Mouse (Mus musculus) midbrain, embryonic 12.5 days (tissue): ENCODE data around the gene Sik2. TPM values are rescaled to one million over a fixed set of nuclear protein-coding genes. Genes with fewer than 3 reads are reported as not detected.

Experiments used
- ATAC-seq: fragments of 200-750 bp; cut with Nextera tagmentation; 2 replicates; pipeline ENCODE4 v1.8.0; 2017; ENCODE audit warnings: low read depth, moderate TSS enrichment, moderate library complexity; ENCODE audit not compliant: low FRiP score
- H3K27ac ChIP-seq: fragments of 300-500 bp; sonication (generic); replicated peaks from 2 replicates; pipeline ENCODE4 v1.5.1; 2016; ENCODE audit warnings: mild to moderate bottlenecking
- H3K27me3 ChIP-seq: fragments of 300-500 bp; sonication (generic); 2 replicates; pipeline ENCODE4 v1.6.1; 2016; ENCODE audit warnings: mild to moderate bottlenecking
- H3K36me3 ChIP-seq: fragments of 300-500 bp; sonication (generic); 2 replicates; pipeline ENCODE4 v1.6.1; 2016
- H3K4me1 ChIP-seq: fragments of 300-500 bp; sonication (generic); 2 replicates; pipeline ENCODE4 v1.6.1; 2016
- H3K4me2 ChIP-seq: fragments of 300-500 bp; sonication (generic); replicated peaks from 2 replicates; pipeline ENCODE4 v1.6.1; 2016; ENCODE audit warnings: mild to moderate bottlenecking, moderate library complexity
- H3K4me3 ChIP-seq: fragments of 300-500 bp; sonication (generic); 2 replicates; pipeline ENCODE4 v1.5.1; 2016; ENCODE audit warnings: mild to moderate bottlenecking
- H3K9ac ChIP-seq: fragments of 300-500 bp; sonication (generic); replicated peaks from 2 replicates; pipeline ENCODE4 v1.6.1; 2016; ENCODE audit warnings: mild to moderate bottlenecking, moderate library complexity
- H3K9me3 ChIP-seq: fragments of 300-500 bp; sonication (generic); 2 replicates; pipeline ENCODE4 v1.6.1; 2016; ENCODE audit warnings: mild to moderate bottlenecking
- WGBS: fragments of 180-500 bp; shearing (Covaris S2); methylation state at CpG from one replicate; pipeline ENCODE4 v1.1.7; 2016; 5-methylcytosine and 5-hydroxymethylcytosine counted together
- polyA plus RNA-seq: library from polyadenylated mRNA; unstranded; fragments of >200 nt; fragmentation: Nextera tagmentation; extraction: Ambion mirVana; gene quantifications from 2 replicates; pipeline ENCODE4 v1.2.1, GENCODE M21; 2016

The Sik2 gene
- polyA plus RNA-seq, 1 experiment from 2014 or later, result 15.1 TPM

DNA sequence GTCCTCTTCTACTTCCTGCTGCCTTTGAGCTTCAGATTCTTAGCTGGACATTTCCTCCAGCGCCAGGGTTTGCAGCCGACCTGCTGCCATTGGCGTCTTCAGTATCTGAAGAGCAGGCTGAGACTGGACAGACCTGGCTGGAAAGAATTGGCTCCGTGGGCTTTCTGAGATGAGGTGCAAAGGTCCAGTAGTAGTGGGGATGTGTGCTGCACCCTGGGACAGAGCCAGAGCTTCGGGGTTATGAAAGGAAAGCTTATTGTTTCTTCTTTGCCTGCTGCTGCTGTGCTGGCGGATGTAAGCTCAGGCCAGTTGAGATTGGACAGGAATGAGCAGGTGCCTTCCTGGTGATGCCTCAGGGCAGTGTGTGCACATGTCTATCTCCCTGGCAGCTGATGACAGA lies 134.8 kb downstream of the Sik2 start:
- ATAC-seq, result no peak
- Histone ChIP-seq H3K4me2 (no peak overlapping the region), H3K4me3 (no peak overlapping the region), H3K36me3 (peaks cover 76% of the 10 kb centered on the region), H3K9me3 (no peaks in the 10 kb centered on the region), H3K4me1 (no peaks in the 10 kb centered on the region), H3K27me3 (no peaks in the 10 kb centered on the region), H3K9ac (no peak overlapping the region), H3K27ac (no peak overlapping the region)
- WGBS, result 92% methylated on average over 6 of the region's 6 CpGs

DNA sequence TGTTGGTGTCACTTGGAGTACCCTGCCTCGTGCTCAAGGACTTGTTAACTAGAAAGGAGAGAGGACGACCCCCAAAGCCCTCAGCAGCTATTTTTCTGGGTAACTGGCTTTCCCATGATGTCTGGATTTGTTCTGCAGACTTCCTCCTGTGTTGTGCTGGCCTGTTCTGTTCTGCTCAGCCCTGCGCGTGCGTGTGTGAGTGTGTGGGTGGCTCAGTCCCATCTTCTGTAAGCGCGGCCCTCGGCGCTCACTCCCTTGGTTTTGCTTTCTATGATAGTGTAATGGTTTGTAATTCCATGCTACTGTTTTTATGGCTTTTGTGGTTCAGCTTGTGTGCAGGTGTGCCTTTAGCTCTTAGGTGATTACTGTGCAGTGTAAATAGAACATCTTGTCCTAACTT lies 135.7 kb downstream of the Sik2 start:
- no peak for ATAC-seq
- Histone ChIP-seq H3K27me3 (no peaks in the 10 kb centered on the region), H3K27ac (no peak overlapping the region), H3K36me3 (peaks cover 76% of the 10 kb centered on the region), H3K4me1 (no peaks in the 10 kb centered on the region), H3K9me3 (no peaks in the 10 kb centered on the region), H3K4me3 (no peak overlapping the region), H3K9ac (no peak overlapping the region), H3K4me2 (no peak overlapping the region)
- 96% methylated on average over 9 of the region's 9 CpGs for WGBS

DNA sequence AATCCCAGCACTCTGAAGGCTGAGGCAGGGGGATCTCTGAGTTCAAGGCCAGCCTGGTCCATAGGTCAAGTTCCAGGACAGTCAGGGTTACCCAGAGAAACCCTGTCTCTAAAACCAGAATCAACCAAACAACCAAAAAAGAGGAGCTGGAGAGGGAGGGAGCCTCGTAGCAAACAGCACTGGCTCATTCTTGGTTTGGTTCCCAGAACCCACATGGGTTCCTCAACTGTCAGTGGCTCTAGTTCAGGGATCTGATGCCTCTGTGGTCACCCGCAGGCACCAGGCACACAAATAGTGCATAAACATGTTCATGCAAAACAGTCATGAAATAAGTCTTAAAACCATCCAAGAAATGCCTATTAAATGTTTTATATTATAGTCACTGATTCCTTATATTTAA lies 140.7 kb downstream of the Sik2 start:
- Histone ChIP-seq H3K9me3 (no peaks in the 10 kb centered on the region), H3K27me3 (no peaks in the 10 kb centered on the region), H3K4me1 (no peaks in the 10 kb centered on the region), H3K4me2 (no peak overlapping the region), H3K27ac (no peak overlapping the region), H3K9ac (no peak overlapping the region), H3K36me3 (peaks cover 79% of the 10 kb centered on the region), H3K4me3 (no peak overlapping the region)
- WGBS, result 83% methylated on average over 2 of the region's 2 CpGs
- ATAC-seq, result no peak

DNA sequence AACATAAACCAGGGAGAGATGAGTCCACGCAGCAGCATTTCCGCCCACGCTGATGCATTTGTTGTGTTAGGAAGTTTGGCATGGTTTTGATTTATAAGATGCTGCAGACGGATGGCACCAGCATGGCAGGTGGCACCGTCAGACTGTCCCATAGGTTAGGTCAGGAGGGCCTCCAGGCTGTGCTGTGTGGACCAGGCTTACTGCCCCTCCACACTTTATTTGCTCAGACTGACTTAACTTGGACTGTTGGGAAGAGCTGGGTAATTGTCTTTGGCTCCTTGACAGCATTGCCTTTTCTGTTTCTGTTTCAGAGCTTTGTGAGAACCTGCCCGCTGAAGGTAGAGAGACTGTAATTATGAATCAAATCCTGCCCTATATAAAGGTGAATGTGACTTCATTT lies 141.9 kb downstream of the Sik2 start:
- H3K4me3 ChIP-seq, result no peak overlapping the region
- H3K4me1 ChIP-seq, result no peaks in the 10 kb centered on the region
- no peaks in the 10 kb centered on the region for H3K9me3 ChIP-seq
- H3K27ac ChIP-seq, result no peak overlapping the region
- no peak overlapping the region for H3K9ac ChIP-seq
- H3K4me2 ChIP-seq, result no peak overlapping the region
- WGBS, result 97% methylated on average over 6 of the region's 6 CpGs
- peaks cover 83% of the 10 kb centered on the region for H3K36me3 ChIP-seq
- no peak for ATAC-seq
- no peaks in the 10 kb centered on the region for H3K27me3 ChIP-seq

DNA sequence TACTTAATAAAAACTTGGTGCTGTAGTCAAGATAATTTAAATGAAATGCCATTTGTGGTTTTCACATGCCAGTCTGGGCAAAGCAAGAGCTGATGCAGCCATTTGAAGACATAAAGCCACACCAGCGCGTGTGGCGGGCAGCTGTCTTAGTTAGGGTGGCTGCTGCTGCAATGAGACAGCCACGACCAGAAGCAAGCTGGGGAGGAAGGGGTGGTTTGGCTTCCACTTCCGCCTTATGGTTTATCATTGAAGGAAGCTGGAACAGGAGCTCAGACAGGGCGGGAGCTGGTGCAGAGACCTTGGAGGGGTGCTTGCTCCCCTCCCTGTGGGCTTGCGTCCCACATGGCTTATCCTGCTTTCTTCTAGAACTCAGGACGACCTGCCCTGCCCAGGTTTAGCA lies 143.1 kb downstream of the Sik2 start:
- Histone ChIP-seq H3K27ac (no peak overlapping the region), H3K36me3 (peaks cover 91% of the 10 kb centered on the region), H3K4me1 (no peaks in the 10 kb centered on the region), H3K4me2 (no peak overlapping the region), H3K9ac (no peak overlapping the region), H3K27me3 (no peaks in the 10 kb centered on the region), H3K9me3 (no peaks in the 10 kb centered on the region), H3K4me3 (no peak overlapping the region)
- no peak for ATAC-seq
- WGBS, result 94% methylated on average over 8 of the region's 8 CpGs

DNA sequence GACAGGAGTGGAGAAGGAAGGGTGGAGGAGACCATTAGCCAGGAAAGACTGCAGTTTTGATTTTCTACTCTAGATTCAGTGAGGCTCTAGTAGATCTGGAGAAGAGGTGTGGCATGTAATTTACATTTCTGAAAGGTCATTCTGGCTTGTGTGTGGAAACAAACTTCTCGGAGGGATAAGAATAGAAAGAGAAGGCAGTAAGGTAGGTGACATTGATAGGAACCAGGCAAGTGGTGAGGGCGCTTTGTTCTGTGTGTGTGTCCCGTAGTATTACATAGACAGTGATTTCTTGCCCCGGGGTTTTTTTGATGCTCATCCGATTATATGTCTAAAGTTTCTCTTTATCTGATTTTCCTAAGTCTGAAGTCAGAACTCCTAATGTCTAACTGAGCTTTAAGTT lies 144.0 kb downstream of the Sik2 start:
- WGBS, result 96% methylated on average over 5 of the region's 5 CpGs
- ATAC-seq, result no peak
- Histone ChIP-seq H3K27me3 (no peaks in the 10 kb centered on the region), H3K9me3 (no peaks in the 10 kb centered on the region), H3K4me1 (no peaks in the 10 kb centered on the region), H3K4me2 (no peak overlapping the region), H3K9ac (no peak overlapping the region), H3K4me3 (no peak overlapping the region), H3K27ac (no peak overlapping the region), H3K36me3 (peaks cover 92% of the 10 kb centered on the region)

DNA sequence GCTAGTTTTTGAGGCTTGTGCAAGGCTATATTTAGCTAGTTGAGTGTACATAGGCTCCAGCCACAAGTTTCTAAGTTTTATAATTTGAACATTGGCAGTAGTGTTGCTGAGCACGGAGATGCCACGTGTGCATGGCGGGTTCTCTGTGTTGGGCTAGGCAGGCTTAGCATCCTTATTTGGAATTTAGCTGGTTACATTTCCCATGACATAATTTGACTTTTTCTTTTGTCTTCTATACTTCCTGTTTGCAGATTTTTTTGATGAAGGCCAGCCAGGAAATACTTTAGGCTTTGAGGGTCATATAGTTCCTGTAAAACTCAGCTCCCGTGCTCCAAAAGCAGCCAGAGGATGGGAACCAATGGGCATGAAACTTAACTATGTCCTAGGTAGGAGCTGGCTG lies 145.0 kb downstream of the Sik2 start:
- 93% methylated on average over 4 of the region's 4 CpGs for WGBS
- Histone ChIP-seq H3K36me3 (peaks cover 98% of the 10 kb centered on the region), H3K9me3 (no peaks in the 10 kb centered on the region), H3K27ac (no peak overlapping the region), H3K27me3 (no peaks in the 10 kb centered on the region), H3K4me2 (no peak overlapping the region), H3K9ac (no peak overlapping the region), H3K4me3 (no peak overlapping the region), H3K4me1 (no peaks in the 10 kb centered on the region; the same call in 1 of the 2 replicates)
- ATAC-seq, result no peak

DNA sequence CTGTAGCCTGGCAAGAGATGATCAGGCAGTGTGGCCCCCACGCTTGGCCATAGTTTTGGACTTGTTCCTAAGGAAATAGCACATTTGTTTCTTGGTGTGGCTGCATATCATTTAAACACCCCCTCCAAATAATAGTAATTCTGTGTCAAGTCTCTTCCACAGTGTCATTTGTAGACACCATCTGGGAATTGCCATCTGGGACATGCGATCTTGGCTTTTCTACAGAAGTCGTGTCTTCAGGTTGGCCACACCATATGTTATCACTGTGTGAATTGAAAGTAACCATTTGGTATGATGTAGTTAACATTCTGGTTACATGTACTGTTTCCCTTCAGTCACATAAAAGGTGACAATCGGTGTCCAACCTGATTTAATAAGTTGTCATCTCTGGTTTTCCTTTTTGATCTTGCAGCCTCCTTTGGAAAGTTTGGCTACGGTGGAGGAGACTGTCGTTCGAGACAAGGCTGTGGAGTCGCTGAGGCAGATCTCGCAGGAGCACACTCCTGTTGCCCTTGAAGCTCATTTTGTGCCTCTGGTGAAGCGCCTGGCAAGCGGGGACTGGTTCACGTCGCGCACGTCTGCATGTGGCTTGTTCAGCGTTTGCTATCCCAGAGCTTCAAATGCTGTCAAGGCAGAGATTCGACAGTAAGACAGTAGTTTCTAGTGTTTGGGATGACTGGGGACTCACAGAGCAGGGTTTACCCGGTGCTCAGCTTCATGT lies 147.6 kb downstream of the Sik2 start:
- no peak for ATAC-seq
- peaks cover 9% of the 10 kb centered on the region for H3K4me1 ChIP-seq
- H3K27ac ChIP-seq, result no peak overlapping the region
- peaks cover 73% of the 10 kb centered on the region for H3K36me3 ChIP-seq
- H3K4me3 ChIP-seq, result no peak overlapping the region
- H3K4me2 ChIP-seq, result no peak overlapping the region
- no peak overlapping the region for H3K9ac ChIP-seq
- WGBS, result 94% methylated on average over 18 of the region's 18 CpGs
- H3K27me3 ChIP-seq, result no peaks in the 10 kb centered on the region
- H3K9me3 ChIP-seq, result no peaks in the 10 kb centered on the region

DNA sequence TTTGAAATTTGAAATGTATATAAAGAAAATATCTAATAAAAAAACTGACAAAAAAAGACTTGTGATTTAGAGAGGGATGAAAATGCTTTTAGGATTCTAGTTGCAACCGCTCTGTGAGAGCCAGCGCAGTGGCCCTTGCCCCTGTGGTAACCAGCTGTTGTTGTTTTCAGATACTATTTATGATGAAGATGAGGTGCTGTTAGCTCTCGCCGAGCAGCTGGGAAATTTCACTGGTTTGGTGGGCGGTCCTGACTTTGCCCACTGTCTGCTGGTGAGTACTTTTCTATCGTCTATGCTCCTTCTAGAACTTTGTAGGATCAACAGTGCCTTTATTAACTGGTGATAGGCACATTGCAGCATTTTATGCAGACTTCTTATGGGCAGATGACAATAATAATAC lies 150.2 kb downstream of the Sik2 start:
- ATAC-seq, result no peak
- Histone ChIP-seq H3K4me2 (no peak overlapping the region), H3K9ac (no peak overlapping the region), H3K4me3 (no peak overlapping the region), H3K27me3 (no peaks in the 10 kb centered on the region), H3K27ac (no peak overlapping the region), H3K4me1 (peaks cover 17% of the 10 kb centered on the region), H3K36me3 (peaks cover 48% of the 10 kb centered on the region), H3K9me3 (no peaks in the 10 kb centered on the region)
- 95% methylated on average over 6 of the region's 6 CpGs for WGBS

DNA sequence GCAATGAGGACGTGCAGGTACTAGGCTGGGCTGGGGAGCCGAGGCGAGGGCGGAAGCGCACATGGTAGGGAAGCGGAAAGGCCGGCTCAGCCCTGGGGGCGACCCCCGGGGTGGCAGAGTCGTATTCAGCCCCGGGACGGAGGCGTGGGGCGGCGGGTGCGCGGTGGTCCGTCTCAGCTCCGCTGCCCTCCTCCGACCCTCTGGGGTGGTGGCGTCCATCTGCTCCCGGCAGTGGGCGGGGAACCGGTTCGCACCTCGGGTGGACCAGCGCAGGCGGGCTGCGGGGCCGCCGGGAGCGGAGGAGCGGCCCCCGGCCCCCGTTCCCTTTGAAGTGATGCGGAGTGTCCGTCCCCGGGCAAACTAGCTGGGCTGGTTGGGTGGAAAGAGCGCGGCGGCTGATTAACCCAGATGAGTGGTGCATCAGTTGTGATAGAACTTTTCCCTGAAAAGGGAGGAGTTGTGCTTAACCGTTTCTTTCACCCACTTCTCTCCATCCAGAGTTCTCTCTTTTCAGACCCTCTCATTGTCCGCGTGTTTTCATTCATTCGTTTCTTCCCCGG lies 151.7 kb downstream of the Sik2 start:
- H3K9me3 ChIP-seq, result no peaks in the 10 kb centered on the region
- ATAC-seq, result peak; percentile 80
- WGBS, result 0% methylated on average over 42 of the region's 46 CpGs

DNA sequence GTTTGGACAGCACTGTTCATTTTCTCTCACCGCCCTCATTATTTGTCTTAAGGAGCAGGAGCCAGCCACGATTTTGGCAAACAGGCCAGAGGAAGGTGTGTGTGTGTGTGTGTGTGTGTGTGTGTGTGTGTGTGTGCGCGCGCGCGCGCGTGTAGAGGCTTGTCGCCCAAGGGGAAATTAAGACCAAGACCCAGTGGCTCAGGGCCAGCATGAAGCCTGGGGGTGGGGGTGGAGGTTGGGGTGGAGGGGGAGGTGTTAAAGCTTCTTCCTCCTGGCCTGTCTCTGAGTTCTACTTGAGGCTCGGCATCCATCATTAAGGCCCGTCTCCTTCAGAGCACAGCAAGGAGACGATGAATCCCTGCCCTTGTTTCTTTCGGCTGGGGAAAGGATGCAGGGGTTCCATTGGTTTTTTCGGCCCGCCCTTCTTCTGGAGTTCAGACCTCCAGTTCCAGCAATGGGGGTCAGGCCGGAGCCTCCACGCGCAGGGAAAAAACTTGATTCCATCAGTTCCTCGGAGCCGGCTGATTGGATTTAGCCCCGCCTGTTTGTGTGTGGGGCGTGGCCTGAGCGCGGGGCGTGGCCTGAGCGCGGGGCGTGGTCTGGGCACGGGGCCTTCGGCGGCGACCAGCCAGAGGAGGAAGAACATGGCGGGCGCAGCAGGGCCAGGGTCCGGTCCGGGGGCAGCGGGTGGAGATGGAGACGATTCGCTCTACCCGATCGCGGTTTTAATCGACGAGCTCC lies 152.4 kb downstream of the Sik2 start:
- Histone ChIP-seq H3K9me3 (no peaks in the 10 kb centered on the region), H3K4me1 (peaks cover 26% of the 10 kb centered on the region), H3K27me3 (no peaks in the 10 kb centered on the region), H3K4me3 (peak overlapping the region; percentile 96), H3K27ac (peak overlapping the region; percentile 77), H3K4me2 (peak overlapping the region; percentile 67), H3K9ac (peak overlapping the region; percentile 93), H3K36me3 (peaks cover 27% of the 10 kb centered on the region)
- ATAC-seq, result peak; percentile 95
- 1% methylated on average over 38 of the region's 45 CpGs for WGBS

More for the DNA sequence above, 151.7 kb downstream of the Sik2 start:
- Histone ChIP-seq H3K9ac (peak overlapping the region; percentile 93), H3K36me3 (peaks cover 34% of the 10 kb centered on the region), H3K4me1 (peaks cover 26% of the 10 kb centered on the region), H3K4me2 (peak overlapping the region; percentile 67), H3K4me3 (peak overlapping the region; percentile 96), H3K27me3 (no peaks in the 10 kb centered on the region), H3K27ac (peak overlapping the region; percentile 77)

DNA sequence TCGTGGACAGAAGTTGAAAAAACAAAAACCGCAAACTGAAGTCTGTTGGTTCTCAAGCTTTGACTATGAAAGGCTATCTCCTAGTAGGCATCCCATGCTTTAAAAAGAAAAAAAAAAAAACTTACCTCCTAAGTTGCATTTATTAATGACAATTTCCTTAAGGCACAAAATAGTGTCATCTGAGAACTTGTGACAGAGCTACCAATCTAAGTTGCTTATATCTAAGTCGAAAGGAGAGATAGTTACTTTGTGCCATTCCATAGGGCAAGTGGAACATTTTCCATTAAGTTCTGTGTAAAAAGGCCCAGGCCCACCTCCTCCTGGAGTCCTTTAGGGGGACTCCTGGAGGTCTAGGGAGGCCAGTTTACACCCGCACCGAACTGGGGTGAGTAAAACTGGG lies 153.1 kb downstream of the Sik2 start:
- H3K4me2 ChIP-seq, result peak overlapping the region; percentile 67
- H3K36me3 ChIP-seq, result peaks cover 20% of the 10 kb centered on the region
- H3K27me3 ChIP-seq, result no peaks in the 10 kb centered on the region
- no peak overlapping the region for H3K9ac ChIP-seq
- no peak overlapping the region for H3K4me3 ChIP-seq
- 69% methylated on average over 5 of the region's 5 CpGs for WGBS
- no peak overlapping the region for H3K27ac ChIP-seq
- peaks cover 28% of the 10 kb centered on the region for H3K4me1 ChIP-seq
- no peaks in the 10 kb centered on the region for H3K9me3 ChIP-seq
- no peak for ATAC-seq
